Mouse (Mus musculus): ENCODE data around the gene Oasl2. TPM values are rescaled to one million over a fixed set of nuclear protein-coding genes. Genes with fewer than 3 reads are reported as not detected.
A peak's percentile ranks its signal among the peaks of the same experiment; 100 is the strongest.
"Not testable (repeated sequence)": the region's sequence is repeated elsewhere in the genome, so short reads cannot be mapped to it uniquely, and the experiment has no call there.

The Oasl2 gene
- total RNA-seq (2021): 1 to 10 TPM; 5.8 to 7.3 TPM
- 11.7 and 14.2 TPM in 2 replicates for polyA plus RNA-seq (2012; rRNA removed)
- long read RNA-seq, transcript Oasl2-201 (6 exons, 3,123 nt): major isoform, 6 of 9 reads
- long read RNA-seq, partial matches to known transcripts: 0 of 9 reads
- long read RNA-seq, other reads (novel, unspliced or antisense): 0 of 9 reads

DNA sequence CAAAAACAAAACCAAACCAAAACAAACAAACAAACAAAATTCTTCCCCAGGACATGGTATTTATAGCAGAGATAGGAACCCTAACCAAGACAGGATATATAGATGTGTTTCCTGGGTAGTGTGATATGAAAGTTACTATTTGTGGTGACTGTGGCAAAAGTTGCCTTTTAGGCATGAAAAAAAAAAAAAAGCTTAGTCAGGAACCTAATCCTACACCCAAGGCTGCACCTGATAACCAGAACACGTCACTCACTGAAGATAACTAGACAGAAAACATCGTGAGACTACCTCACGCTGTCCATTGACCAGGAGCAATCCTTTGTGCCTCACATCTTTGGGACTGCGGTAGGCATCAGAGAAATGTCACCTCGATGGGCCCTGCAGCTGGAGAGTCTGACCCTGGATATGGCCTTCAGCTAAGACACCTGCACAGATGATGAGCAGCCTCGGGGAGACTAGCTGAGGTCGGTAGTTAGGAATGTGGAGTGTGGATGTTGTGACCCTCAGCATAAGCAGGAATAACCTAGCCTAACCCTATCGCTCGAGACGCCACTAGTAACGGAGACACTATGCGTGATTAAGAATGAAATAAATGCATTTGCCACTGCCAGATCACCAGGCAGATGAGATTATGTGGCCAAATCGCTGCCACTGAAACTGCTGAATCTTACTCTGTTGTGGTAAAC is at the start of gene Oasl2:
Gene Oasl2 (plus strand): TSS at position 249 of the 686 bp plus-strand sequence.
- Histone ChIP-seq H3K9ac (ENCODE audit: low read depth, low read length) (peak within 1 kb of the TSS; percentile 65), H3K27me3 (ENCODE audit: control insufficient read depth, insufficient read depth, low read length) (no peaks in the 10 kb centered on the region), H3K79me2 (replicated peaks; ENCODE audit: control insufficient read depth, insufficient read depth, low read length) (no peaks in the 10 kb centered on the region), H3K4me1 (ENCODE audit: control insufficient read depth, insufficient read depth, low read length) (peaks cover 3% of the 10 kb centered on the region), H3K27ac (peak within 1 kb of the TSS; percentile 94), H3K36me3 (ENCODE audit: control insufficient read depth, insufficient read depth, low read length) (no peaks in the 10 kb centered on the region), H3K4me3 (peak within 1 kb of the TSS; percentile 68)
- WGBS: 32% methylated on average over 13 of the region's 13 CpGs
- DNase-seq: peak in 1 of 2 experiments; percentile 13
- TF ChIP-seq POLR2A (IDR thresholded peaks at IDR 0.05; ENCODE audit: insufficient read depth, low read depth, low read length) (no peak), CTCF (IDR thresholded peaks at IDR 0.05) (no peak), EP300 (IDR thresholded peaks at IDR 0.05; ENCODE audit: insufficient read depth, low read depth, low read length) (no peak)
- intact Hi-C loops (cut with DNase I): loop anchor here (5.0 kb wide), 1 partner anchor 75 kb away; the partner anchor contains the start of gene 1500011B03Rik

DNA sequence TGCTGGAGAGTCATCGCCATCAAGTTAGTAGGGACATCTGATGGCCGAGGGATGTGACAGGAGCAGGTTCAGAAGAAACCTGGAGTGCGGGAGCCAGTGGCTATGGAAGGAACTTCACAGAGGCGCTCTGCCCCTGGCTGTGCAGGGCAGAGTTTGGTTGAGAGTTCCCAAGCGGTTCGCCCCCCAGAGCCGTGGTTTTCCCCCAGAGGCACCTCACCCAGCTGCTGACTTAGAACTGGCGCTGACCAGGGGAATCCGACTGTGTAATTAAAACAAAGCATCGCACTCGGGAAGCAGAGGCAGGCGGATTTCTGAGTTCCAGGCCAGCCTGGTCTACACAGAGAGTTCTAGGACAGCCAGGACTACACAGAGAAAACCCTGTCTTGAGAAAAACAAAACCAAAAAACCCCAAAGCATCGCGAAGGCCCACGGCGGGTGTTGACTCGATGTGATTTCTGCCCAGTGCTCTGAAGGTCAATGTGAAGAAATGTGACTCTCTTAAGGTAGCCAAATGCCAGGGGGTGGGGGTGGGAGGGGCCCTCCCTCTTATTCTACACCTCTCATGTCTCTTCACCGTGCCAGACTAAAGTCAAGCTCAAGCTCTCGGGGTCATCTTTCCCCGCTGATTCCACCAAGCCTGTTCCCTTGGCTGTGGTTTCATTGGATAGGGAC is 45.0 kb upstream of the Oasl2 start:
- TF ChIP-seq EP300 (IDR thresholded peaks at IDR 0.05; ENCODE audit: insufficient read depth, low read depth, low read length) (no peak), POLR2A (IDR thresholded peaks at IDR 0.05; ENCODE audit: insufficient read depth, low read depth, low read length) (no peak), CTCF (IDR thresholded peaks at IDR 0.05) (no peak)
- no peaks in the 10 kb centered on the region for H3K27me3 ChIP-seq (ENCODE audit: control insufficient read depth, insufficient read depth, low read length)
- no peaks in the 10 kb centered on the region for H3K36me3 ChIP-seq (ENCODE audit: control insufficient read depth, insufficient read depth, low read length)
- WGBS: 83% methylated on average over 20 of the region's 20 CpGs
- H3K4me1 ChIP-seq (ENCODE audit: control insufficient read depth, insufficient read depth, low read length): no peaks in the 10 kb centered on the region
- no peak overlapping the region for H3K4me3 ChIP-seq
- DNase-seq: no peak
- H3K27ac ChIP-seq: no peak overlapping the region
- intact Hi-C loops (cut with DNase I): no loop called here
- H3K79me2 ChIP-seq (replicated peaks; ENCODE audit: control insufficient read depth, insufficient read depth, low read length): no peaks in the 10 kb centered on the region
- H3K9ac ChIP-seq (ENCODE audit: low read depth, low read length): no peak overlapping the region

DNA sequence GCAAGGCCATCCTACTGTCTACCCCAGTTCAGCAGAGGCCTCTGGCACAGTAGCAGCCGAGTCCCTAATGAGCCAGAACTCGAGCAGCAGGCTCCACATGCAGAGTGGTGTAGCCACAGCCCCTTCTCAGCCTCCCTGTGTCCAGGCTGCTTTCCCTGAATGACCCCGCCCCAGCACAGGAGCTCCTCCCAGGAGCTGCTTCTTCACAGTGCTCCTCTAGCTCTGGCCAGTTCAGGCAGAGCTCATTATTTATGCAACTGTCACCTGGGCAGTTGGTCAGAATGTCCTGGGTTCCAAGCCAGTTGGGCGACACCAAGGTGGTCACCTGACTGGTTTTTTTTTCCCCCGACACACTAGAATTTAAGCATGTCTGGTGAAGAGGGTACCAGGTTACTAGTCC is 43.4 kb upstream of the Oasl2 start, which contains the start of gene 4930519G04Rik:
Gene 4930519G04Rik (plus strand): TSS at position 301 of the 400 bp plus-strand sequence.
- DNase-seq; H3K27ac ChIP-seq; intact Hi-C loops (cut with DNase I); H3K9ac ChIP-seq (ENCODE audit: low read depth, low read length); H3K4me1 ChIP-seq (ENCODE audit: control insufficient read depth, insufficient read depth, low read length); H3K27me3 ChIP-seq (ENCODE audit: control insufficient read depth, insufficient read depth, low read length); H3K79me2 ChIP-seq (replicated peaks; ENCODE audit: control insufficient read depth, insufficient read depth, low read length); H3K4me3 ChIP-seq; H3K36me3 ChIP-seq (ENCODE audit: control insufficient read depth, insufficient read depth, low read length): not testable (repeated sequence)
- 84% methylated on average over 3 of the region's 5 CpGs for WGBS

DNA sequence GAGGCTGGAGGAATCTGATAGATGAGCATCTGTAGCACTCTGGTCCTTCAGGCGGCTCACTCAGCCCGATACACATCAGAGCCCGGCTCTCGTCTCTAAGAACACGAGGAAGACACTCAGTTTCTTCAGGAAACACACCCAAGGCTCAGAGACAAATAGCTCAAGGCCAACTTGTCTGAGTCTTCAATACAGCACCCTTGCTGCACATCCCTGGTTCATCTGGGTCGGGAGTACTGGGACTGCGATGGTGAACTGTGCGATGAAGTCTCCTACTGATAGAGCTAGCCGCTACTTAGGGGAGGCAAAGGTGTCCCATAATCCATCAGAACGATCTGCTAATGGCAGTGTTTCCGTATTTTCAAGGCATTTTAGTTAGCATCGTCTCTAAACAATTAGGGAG is 38.2 kb upstream of the Oasl2 start, which contains the start of gene Gm9936:
Gene Gm9936 (minus strand): TSS at position 101 of the 400 bp plus-strand sequence.
- TF ChIP-seq EP300 (IDR thresholded peaks at IDR 0.05; ENCODE audit: insufficient read depth, low read depth, low read length): no peak
- no peak for TF ChIP-seq POLR2A (IDR thresholded peaks at IDR 0.05; ENCODE audit: insufficient read depth, low read depth, low read length)
- TF ChIP-seq CTCF (IDR thresholded peaks at IDR 0.05): no peak
- DNase-seq: no peak
- 74% methylated on average over 12 of the region's 12 CpGs for WGBS
- no peak within 1 kb of the TSS for H3K27ac ChIP-seq
- no peak within 1 kb of the TSS for H3K4me3 ChIP-seq
- no peaks in the 10 kb centered on the region for H3K36me3 ChIP-seq (ENCODE audit: control insufficient read depth, insufficient read depth, low read length)
- H3K9ac ChIP-seq (ENCODE audit: low read depth, low read length): no peak within 1 kb of the TSS
- peaks cover 3% of the 10 kb centered on the region; the same call in 1 of the 2 replicates for H3K4me1 ChIP-seq (ENCODE audit: control insufficient read depth, insufficient read depth, low read length)
- H3K27me3 ChIP-seq (ENCODE audit: control insufficient read depth, insufficient read depth, low read length): no peaks in the 10 kb centered on the region
- no peaks in the 10 kb centered on the region for H3K79me2 ChIP-seq (replicated peaks; ENCODE audit: control insufficient read depth, insufficient read depth, low read length)
- intact Hi-C loops (cut with DNase I): no loop called here

DNA sequence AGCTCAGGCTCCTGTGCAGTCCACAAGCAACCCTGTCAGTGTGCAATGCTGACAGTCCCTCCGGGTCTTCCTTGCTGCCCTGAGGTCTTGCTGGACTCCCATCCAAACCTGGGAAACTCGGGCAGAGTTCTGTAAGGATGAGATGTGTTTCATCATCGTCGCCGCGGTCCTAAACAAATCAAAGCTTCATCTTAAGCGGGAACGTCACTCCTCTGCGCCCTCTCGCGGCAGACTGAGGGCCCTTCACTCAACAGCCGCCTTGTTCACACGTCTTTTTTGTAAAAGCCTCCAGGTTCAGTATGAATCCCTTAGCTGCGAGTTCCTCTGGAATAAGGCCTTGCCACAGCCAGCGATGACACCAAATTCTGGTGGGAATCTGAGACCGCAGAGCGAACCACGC is 37.5 kb upstream of the Oasl2 start:
- no peaks in the 10 kb centered on the region for H3K27me3 ChIP-seq (ENCODE audit: control insufficient read depth, insufficient read depth, low read length)
- peaks cover 3% of the 10 kb centered on the region; the same call in 1 of the 2 replicates for H3K4me1 ChIP-seq (ENCODE audit: control insufficient read depth, insufficient read depth, low read length)
- H3K9ac ChIP-seq (ENCODE audit: low read depth, low read length): no peak overlapping the region
- H3K4me3 ChIP-seq: no peak overlapping the region
- TF ChIP-seq EP300 (IDR thresholded peaks at IDR 0.05; ENCODE audit: insufficient read depth, low read depth, low read length) (no peak), CTCF (IDR thresholded peaks at IDR 0.05) (peak; percentile 89)
- no peaks in the 10 kb centered on the region for H3K36me3 ChIP-seq (ENCODE audit: control insufficient read depth, insufficient read depth, low read length)
- DNase-seq: peak; percentile 67 to 78
- intact Hi-C loops (cut with DNase I): no loop called here
- H3K27ac ChIP-seq: no peak overlapping the region
- no peaks in the 10 kb centered on the region for H3K79me2 ChIP-seq (replicated peaks; ENCODE audit: control insufficient read depth, insufficient read depth, low read length)
- 3% methylated on average over 18 of the region's 18 CpGs for WGBS

DNA sequence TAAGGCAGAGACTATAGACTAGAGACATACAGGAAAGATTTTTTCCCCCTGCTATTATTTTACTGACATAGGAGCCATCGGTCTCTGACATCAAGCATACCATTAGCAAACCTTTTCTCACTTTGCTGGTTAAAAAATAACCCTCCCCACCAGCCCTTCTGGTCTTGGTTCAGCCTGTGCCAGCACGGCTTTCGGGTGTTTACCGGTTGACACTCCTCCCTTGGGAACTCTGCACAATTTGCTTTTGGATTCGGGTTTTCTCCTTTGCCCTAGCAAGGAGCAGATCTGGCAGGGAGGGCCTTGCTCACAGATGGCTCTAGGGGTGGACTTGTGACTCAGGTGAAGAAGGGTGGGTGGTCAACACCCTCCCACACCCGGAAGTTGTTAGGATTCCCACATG is 35.0 kb upstream of the Oasl2 start:
- WGBS: 65% methylated on average over 6 of the region's 6 CpGs

More for the DNA sequence above, 35.0 kb upstream of the Oasl2 start:
- no peak overlapping the region for H3K4me3 ChIP-seq
- no peaks in the 10 kb centered on the region for H3K36me3 ChIP-seq (ENCODE audit: control insufficient read depth, insufficient read depth, low read length)
- no peak overlapping the region for H3K27ac ChIP-seq
- H3K27me3 ChIP-seq (ENCODE audit: control insufficient read depth, insufficient read depth, low read length): no peaks in the 10 kb centered on the region
- intact Hi-C loops (cut with DNase I): no loop called here
- H3K4me1 ChIP-seq (ENCODE audit: control insufficient read depth, insufficient read depth, low read length): peaks cover 3% of the 10 kb centered on the region; the same call in 1 of the 2 replicates
- no peaks in the 10 kb centered on the region for H3K79me2 ChIP-seq (replicated peaks; ENCODE audit: control insufficient read depth, insufficient read depth, low read length)
- TF ChIP-seq EP300 (IDR thresholded peaks at IDR 0.05; ENCODE audit: insufficient read depth, low read depth, low read length): no peak
- TF ChIP-seq CTCF (IDR thresholded peaks at IDR 0.05): no peak
- TF ChIP-seq POLR2A (IDR thresholded peaks at IDR 0.05; ENCODE audit: insufficient read depth, low read depth, low read length): no peak
- no peak for DNase-seq
- no peak overlapping the region for H3K9ac ChIP-seq (ENCODE audit: low read depth, low read length)
